Comparison of ENCODE assay signal across 9 mouse cellular contexts in the genomic region with DNA sequence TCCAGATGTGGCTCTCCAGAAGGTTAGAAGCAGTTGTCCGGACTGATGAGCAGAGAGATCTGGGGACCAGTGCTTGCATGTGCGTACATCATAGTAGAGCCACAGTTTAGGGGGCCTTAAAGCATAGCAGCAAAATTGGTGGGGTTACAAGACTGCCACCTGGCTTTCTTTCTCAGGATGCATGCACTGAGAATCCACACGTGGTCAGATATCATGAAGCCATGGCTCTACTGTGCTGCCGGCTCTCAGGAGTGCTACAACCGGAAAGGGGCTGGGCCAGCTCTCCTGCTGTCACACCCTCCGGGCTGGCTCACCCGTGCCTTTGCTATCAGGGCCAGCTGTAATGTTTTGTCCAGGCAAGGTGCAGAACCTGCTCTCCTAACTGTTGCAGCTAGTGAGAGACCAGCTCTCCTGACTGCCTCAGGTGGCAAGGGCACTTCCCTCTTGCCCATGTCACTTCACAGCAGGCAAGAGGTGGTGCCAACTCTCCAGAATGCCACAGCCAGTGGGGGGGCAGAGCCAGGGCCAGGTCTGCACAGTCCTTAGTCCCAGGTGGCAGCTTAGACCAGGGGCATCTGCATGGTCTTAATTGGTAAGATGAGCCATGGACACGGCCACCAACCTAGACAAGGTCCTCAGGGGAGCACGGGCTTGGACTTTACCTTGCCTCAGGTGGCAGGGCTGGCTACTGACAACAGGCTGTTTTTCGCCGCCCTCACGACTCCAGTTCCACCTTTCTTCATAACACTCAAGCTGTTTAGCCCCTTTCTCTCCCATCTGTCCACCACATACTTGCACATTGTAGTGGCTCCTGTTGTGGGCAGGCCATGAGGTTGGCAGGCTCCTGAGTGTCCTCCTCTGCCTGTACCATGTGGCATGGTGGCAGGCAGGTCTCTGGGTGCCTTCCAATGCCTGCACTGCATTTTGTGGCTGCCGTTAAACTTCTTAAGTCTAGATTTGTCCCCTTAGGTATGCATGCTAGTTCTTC. TPM values are rescaled to one million over a fixed set of nuclear protein-coding genes. Genes with fewer than 3 reads are reported as not detected.
A peak's percentile ranks its signal among the peaks of the same experiment; 100 is the strongest.
DNase-seq lines count a peak whose midpoint lies in the region; ATAC-seq lines count a peak whose summit lies in the region.
"Had no signal": no experiment of that assay in that cellular context is flagged by ENCODE, and none has a peak within 500 bp of the region (broad histone marks: within the 10 kb centered on the region; RNA-seq: fewer than 3 reads in every experiment).

No protein-coding gene starts in this region.

- no peaks in the 10 kb centered on the region for H3K36me3 ChIP-seq in heart, embryonic 10.5 days
- no peaks in the 10 kb centered on the region for H3K36me3 ChIP-seq in embryonic facial prominence, embryonic 10.5 days (replicated peaks)

- H3K27me3 ChIP-seq in heart, embryonic 10.5 days (ENCODE audit: insufficient read depth, poor library complexity, severe bottlenecking), result no peaks in the 10 kb centered on the region
- peaks cover 5% of the 10 kb centered on the region for H3K27me3 ChIP-seq in embryonic facial prominence, embryonic 10.5 days (replicated peaks; ENCODE audit: low read depth, poor library complexity, severe bottlenecking)

- H3K9me3 ChIP-seq in heart, embryonic 10.5 days, result no peaks in the 10 kb centered on the region
- H3K9me3 ChIP-seq in embryonic facial prominence, embryonic 10.5 days, result peaks cover 6% of the 10 kb centered on the region; the same call in 1 of the 2 replicates

- no peak overlapping the region for H3K27ac ChIP-seq in heart, embryonic 10.5 days
- H3K27ac ChIP-seq in embryonic facial prominence, embryonic 10.5 days (replicated peaks), result peak overlapping the region; percentile 51; the same call in 1 of the 2 replicates

- peak; percentile 94 for ATAC-seq in CD4-positive, CD25-positive, alpha-beta regulatory T cell, adult 4 months
- peak; percentile 94 for ATAC-seq in megakaryocyte progenitor cell, adult 5-6 weeks (replicated peaks; ENCODE audit: poor library complexity)
- ATAC-seq: Patski had no signal

- DNase-seq in heart, adult 11 months, result peak; percentile 92
- no peak for DNase-seq in heart, embryonic 10.5 days (ENCODE audit: low spot score)
- DNase-seq in embryonic facial prominence, embryonic 10.5 days (ENCODE audit: low spot score), result peak; percentile 65
- peak; percentile 44 for DNase-seq in kidney, postnatal 10 days
- no peak for DNase-seq in Muller cell, postnatal 12 days (ENCODE audit: inconsistent ontology term)
- no peak for DNase-seq in adrenal gland, adult 18-20 months (ENCODE audit: low spot score in 2 of 2)

- 58% methylated on average over 13 of the region's 13 CpGs for WGBS in heart, embryonic 10.5 days
- WGBS in embryonic facial prominence, embryonic 10.5 days, result 49% methylated on average over 13 of the region's 13 CpGs

- peaks cover 9% of the 10 kb centered on the region; the same call in 1 of the 2 replicates for H3K4me1 ChIP-seq in heart, embryonic 10.5 days
- peaks cover 15% of the 10 kb centered on the region for H3K4me1 ChIP-seq in embryonic facial prominence, embryonic 10.5 days

- no peak overlapping the region for H3K4me3 ChIP-seq in heart, embryonic 10.5 days
- H3K4me3 ChIP-seq in embryonic facial prominence, embryonic 10.5 days, result peak overlapping the region; percentile 3; the same call in 1 of the 2 replicates

RNA-seq across cellular contexts. Expression of gene Tcp11l2, which starts 13.6 kb away (rescaled TPM):
- 6.4 and 10.5 TPM in 2 replicates for polyA plus RNA-seq in heart, embryonic 10.5 days (2016; fragmentation: Nextera tagmentation; extraction: Ambion mirVana)
- polyA plus RNA-seq in CD4-positive, CD25-positive, alpha-beta regulatory T cell, adult 4 months (2017; shearing (Covaris generic)), result 100 to 1,000 TPM; 235 to 261 TPM
- polyA plus RNA-seq in embryonic facial prominence, embryonic 10.5 days (2016; fragmentation: Nextera tagmentation; extraction: Ambion mirVana), result 3.2 and 3.6 TPM in 2 replicates
- 12.4 and 14.6 TPM in 2 replicates for total RNA-seq in megakaryocyte progenitor cell, adult 5-6 weeks (2015)
- total RNA-seq in megakaryocyte progenitor cell, adult 5-6 weeks (2017), result 7.0 and 10.1 TPM in 2 replicates
- total RNA-seq in adrenal gland, adult 18-20 months (2021), result 10 to 100 TPM; 28.1 to 40.9 TPM

RNA-seq across cellular contexts. Expression of gene Ckap4, which starts 29.0 kb away (rescaled TPM):
- polyA plus RNA-seq in heart, embryonic 10.5 days (2016; fragmentation: Nextera tagmentation; extraction: Ambion mirVana), result 83.9 and 87.7 TPM in 2 replicates
- polyA plus RNA-seq in CD4-positive, CD25-positive, alpha-beta regulatory T cell, adult 4 months (2017; shearing (Covaris generic)), result under 1 TPM; 0.20 to 0.23 TPM
- 61.2 and 61.5 TPM in 2 replicates for polyA plus RNA-seq in embryonic facial prominence, embryonic 10.5 days (2016; fragmentation: Nextera tagmentation; extraction: Ambion mirVana)
- 72.5 and 84.2 TPM in 2 replicates for total RNA-seq in megakaryocyte progenitor cell, adult 5-6 weeks (2015)
- 63.4 and 70.0 TPM in 2 replicates for total RNA-seq in megakaryocyte progenitor cell, adult 5-6 weeks (2017)
- total RNA-seq in adrenal gland, adult 18-20 months (2021), result 10 to 100 TPM; 26.0 to 34.3 TPM

RNA-seq across cellular contexts. Expression of gene Polr3b, which starts 59.2 kb away (rescaled TPM):
- polyA plus RNA-seq in heart, embryonic 10.5 days (2016; fragmentation: Nextera tagmentation; extraction: Ambion mirVana), result 15.6 and 15.8 TPM in 2 replicates
- polyA plus RNA-seq in CD4-positive, CD25-positive, alpha-beta regulatory T cell, adult 4 months (2017; shearing (Covaris generic)), result 10 to 100 TPM; 21.8 to 28.6 TPM
- 19.5 and 20.4 TPM in 2 replicates for polyA plus RNA-seq in embryonic facial prominence, embryonic 10.5 days (2016; fragmentation: Nextera tagmentation; extraction: Ambion mirVana)
- total RNA-seq in megakaryocyte progenitor cell, adult 5-6 weeks (2015), result 23.9 and 29.3 TPM in 2 replicates
- 29.4 and 45.9 TPM in 2 replicates for total RNA-seq in megakaryocyte progenitor cell, adult 5-6 weeks (2017)
- 10 to 100 TPM; 15.3 to 28.2 TPM for total RNA-seq in adrenal gland, adult 18-20 months (2021)

Comparison
In these comparisons a context has a peak if more than half of its experiments do, and no peak if none do; other contexts are left out.
1. DNase-seq: peak in heart, adult 11 months (single experiment), embryonic facial prominence, embryonic 10.5 days (single experiment) and kidney, postnatal 10 days (single experiment); none in heart, embryonic 10.5 days (single experiment), Muller cell, postnatal 12 days (single experiment) and adrenal gland, adult 18-20 months (0 of 2).
2. RNA of gene Tcp11l2, which starts 13.6 kb away (polyA plus RNA-seq): 235 to 261 TPM in CD4-positive, CD25-positive, alpha-beta regulatory T cell, adult 4 months; 6.4 to 10.5 TPM in heart, embryonic 10.5 days and 3.2 to 3.6 TPM in embryonic facial prominence, embryonic 10.5 days; every median in the first group is over 10 times any median in the second.
3. RNA of gene Ckap4, which starts 29.0 kb away (polyA plus RNA-seq): 83.9 to 87.7 TPM in heart, embryonic 10.5 days and 61.2 to 61.5 TPM in embryonic facial prominence, embryonic 10.5 days; 0.20 to 0.23 TPM in CD4-positive, CD25-positive, alpha-beta regulatory T cell, adult 4 months; every median in the first group is over 10 times any median in the second.